Mouse (Mus musculus) adrenal gland, adult (tissue): ENCODE measurements around the gene Cer1.

ENCODE experiments used
- DNase-seq, 2 experiments: peaks; one replicate each; pipeline ENCODE4 v3.0.0; 2022 to 2023; ENCODE audit warnings: low spot score in 1 of 2; ENCODE audit not compliant: inconsistent age in 2 of 2

Gene Cer1

DNA sequence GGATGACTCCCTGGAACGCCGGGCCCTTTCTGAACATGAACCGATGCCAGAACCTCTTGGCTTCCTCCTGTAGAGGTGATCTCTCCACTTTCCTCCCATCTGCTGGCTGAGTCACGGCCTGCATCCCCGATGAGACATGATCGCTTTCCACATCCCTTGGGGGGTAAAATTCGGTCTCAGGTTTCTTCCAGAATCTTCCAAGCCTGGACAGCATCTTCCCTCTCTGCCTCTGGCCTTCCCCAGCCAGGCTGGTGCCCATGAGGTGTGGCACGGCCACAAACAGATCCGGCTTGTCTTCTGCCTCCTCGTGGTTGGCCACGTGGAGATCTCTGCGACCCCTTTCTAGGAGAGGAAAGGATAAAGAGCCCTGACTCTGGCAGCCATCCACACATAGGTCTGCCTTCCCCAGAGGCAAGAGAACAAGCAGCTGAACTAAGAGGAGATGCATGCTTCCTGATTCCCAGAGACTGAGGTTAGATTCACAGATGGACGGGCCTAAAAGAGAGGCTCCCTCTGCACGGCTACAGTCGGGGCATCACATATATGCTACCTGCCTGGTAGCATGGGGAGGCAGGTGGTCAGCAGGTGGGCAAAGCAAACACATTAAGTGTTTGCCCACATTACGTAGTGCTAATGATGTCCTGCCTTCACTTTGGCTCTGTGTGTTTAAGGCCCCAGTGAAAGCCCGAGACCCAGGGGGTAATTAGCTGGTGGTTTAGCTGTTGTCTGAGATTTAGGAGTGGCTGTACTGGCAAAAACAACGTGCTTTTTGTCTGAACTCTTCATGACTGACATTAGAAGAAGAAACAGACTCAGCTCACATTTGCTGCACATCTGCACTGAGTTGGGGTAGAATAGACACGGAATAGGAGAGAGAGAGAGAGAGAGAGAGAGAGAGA lies at the start of gene Cer1:
Gene Cer1, minus strand, starts transcription at position 513 of the 899 bp plus-strand sequence.
- DNase-seq: no peak

DNA sequence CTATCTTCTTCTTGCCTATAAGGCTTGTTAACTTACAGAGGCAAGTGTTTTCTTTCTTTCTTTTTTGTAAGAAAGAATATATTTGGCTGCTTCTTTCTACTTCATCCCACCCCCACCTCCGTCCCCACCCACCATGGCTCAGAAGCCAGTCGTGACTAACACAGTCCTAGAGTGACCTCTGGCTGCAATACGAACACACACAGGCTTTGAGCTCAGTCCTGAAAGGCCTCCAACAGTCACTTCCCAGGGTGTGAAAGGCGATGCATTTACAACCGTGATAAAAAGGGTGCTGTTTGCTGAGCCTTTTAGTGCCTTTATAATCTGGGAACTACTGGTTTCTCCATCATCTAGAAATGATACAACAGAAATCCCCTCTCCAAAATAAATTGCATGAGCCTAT lies 49.4 kb upstream of the Cer1 start:
- peak in 1 of 2 experiments; percentile 59 for DNase-seq

DNA sequence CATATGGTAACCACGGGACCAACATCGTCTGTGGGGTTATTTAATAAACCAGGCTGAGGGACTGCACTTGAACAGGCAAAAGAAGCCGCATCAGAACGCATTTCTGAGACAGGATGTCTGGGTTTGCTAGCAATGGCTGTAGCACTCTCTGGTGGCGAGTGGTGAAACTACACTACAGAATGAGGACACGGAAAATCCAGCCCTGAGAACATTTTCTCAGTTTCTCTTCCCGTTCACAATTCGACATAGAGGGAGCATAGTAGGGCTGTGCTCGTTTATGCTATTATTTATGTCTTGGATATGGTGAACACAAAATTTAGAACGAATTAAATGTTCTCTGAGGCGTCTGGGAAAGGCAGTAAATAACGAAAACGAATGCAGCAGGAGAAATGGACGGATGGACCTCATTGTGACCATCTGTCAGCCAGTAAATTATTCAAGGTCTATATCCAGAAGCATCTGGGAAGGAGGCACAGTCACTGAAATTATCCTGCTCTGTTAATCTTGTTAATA lies 48.8 kb upstream of the Cer1 start:
- peak; percentile 50 to 88 for DNase-seq

DNA sequence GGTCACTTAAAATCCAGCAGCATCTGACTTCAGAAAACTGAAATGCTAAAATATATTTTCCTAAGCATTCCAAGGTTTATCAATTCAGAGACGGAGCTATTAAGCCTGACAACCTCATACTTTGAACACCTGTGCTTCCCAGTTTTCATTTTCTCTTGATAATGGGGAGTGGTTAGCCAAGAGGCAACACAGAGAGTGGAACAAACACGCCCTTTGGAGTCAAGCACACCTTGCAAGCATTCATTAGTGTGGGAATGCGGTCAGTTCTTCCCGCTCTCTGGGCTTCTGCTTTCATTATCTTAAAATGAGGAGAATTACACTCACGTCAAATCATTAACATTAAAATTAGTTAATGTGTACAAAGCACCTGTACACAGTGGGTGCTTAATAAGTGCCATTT lies 45.1 kb upstream of the Cer1 start:
- no peak for DNase-seq

DNA sequence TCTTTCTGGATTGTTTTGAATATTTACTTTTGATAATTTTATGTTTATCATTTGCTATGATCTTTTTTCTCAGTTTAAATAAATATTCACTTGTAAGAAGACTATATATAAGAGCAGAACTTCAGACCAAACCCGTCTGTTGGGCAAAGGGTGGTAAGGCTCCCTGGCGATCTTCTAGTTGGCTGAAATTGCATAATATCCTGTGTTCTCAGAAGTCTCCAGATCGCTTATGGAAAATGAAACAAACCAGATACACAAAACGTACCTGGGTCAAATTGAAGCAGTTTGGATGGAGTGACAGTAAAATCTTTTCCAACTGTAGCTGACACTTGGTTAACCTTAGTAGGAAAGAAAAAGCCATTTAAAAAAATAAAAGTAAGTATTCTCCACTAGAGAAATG lies 37.0 kb upstream of the Cer1 start:
- DNase-seq: no peak

DNA sequence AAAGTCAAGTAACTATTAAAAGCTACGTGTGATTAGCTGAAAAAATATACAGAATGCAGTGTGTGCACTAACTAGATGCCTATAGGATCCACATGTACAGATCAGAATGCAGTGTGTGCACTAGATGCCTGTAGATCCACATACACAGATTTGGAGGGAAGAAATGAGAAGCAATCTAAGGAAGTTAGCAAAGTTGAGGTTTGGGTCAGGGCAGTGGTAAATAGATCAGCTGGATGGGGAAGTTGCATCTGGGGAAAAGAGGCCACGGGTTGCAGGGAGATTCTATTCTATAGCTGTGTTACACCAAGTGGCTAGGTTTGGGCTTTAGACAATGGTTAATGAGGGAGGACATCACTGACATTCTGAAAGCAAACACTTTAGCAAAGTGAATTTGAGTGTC lies 33.7 kb upstream of the Cer1 start:
- no peak for DNase-seq

DNA sequence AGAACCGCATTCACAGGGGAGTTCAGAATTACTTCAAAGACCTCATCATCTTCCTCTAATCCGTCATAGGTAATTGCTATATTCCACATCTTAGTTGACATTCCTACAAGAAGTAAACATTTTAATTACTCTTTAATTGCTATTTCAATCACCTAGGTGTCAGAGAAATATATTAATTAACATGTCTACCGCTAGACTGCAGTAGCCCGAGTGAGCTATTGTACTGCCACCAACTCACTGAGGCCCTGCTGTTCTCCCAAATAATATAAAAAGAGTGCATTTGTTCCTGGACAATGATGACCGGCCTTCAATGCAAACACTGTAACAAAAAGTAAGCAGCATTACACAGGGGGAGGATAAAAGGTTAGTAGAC lies 31.7 kb upstream of the Cer1 start:
- no peak for DNase-seq

DNA sequence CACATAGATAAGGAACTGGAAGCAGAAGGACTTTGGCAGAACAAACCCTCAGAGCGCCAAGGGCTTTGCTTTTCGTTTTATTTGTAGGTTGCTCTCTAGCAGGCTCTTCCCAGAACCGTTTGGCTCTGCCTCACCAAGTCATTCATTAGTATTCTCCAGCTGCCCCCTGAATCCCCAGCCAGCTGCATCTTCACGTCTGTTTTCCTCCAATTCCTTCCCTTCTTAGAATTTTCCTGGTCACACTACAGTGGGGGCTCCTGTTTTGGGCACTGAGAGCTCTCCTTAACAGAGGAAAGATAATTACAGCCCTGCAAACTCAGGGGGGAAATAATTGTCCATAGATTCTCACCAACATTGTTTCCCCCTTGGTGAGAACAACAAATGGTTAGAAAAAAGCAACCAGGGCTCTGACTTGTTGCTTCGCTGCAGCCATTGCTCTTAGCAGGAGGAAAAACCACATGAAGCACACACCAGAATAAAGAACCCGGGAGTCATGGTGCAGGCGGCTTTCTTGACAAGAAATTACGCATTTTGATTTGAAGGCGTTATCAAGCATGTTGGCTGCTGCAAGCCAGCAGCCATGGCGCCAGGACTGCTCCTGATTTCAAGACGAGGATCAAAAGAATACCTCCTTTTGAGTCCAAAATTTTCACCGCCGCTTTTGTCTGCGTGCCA lies 31.2 kb upstream of the Cer1 start:
- DNase-seq: no peak

DNA sequence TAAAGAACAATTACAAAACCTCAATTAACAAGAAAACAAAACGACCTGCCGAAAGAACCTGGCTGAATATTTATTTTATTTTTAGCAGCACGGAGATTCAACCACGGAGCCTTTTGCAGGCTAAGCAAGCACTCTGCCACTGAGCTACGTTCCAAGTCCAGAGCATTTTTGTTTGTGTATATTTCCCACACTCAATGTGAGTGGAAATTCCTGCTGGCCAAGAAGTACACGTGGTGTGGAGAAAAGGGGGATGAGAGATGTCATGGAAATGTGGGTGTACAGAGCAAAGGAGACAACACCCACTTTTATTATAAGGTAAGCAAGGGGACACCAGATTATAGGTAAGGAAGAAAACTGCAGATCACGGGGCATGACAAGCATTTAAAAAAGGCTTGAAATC lies 30.6 kb upstream of the Cer1 start:
- no peak for DNase-seq

DNA sequence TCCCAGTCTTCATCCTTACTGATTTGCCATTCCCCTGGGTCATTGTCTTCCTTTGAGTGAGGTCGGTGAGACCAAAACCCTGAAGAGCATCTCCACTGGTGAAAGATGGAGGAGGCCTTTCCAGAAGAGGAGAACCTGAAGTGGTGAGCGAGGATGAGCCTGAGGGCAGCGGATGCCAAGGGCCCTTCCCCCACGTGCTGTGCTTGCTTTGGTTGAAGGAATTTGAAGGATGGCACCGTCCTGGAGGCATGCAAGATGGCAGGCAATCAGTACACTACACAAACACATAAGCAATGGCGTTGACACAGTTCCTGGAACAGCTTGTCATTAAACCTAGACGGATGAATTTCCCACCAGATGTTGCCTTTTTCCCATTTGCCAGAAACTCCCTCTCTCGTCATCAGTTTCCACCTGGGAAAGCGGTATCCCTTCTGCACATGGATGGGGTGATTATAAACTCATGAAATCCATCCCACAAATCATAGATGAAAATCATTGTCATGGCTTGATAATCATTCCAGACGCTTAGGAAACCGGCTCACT lies 29.7 kb upstream of the Cer1 start:
- no peak for DNase-seq

DNA sequence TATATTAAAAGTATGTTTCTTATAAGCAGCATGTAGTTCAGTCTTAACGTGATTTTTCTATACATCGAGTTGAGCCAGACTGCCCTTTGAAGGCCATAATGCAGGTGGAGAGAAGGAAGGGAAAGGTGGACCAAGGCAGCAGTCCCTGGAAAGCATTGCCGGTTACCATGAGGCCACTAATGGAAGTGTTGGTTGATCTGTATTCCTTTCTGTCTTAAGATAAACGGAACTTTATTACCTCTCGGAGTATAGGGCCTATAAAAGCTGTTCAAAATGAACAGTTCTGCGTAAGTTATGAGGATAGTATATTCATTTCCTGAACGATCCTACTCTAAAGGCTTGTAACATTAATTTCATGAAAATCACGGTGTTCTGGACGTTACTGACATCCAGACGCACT lies 10.3 kb upstream of the Cer1 start:
- no peak for DNase-seq

DNA sequence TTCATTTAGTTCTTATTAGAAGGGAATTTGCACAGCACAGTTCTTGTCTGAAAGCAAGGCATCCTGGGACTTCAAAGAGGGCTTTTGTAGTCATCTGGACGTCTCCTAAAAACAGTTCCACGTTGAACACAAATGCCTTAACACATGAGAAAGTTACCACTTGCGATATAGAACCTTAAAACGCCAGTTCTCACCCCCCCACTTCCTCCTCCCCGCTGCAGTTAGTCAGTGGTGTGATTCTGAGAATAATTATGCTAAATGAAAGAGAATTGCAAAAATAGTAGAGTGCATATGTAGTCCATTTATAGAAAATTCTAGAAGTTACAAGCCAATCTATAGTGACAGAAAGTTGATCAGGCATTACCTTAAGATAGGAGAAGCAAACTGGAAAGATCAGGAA lies 7.3 kb upstream of the Cer1 start:
- DNase-seq: no peak

DNA sequence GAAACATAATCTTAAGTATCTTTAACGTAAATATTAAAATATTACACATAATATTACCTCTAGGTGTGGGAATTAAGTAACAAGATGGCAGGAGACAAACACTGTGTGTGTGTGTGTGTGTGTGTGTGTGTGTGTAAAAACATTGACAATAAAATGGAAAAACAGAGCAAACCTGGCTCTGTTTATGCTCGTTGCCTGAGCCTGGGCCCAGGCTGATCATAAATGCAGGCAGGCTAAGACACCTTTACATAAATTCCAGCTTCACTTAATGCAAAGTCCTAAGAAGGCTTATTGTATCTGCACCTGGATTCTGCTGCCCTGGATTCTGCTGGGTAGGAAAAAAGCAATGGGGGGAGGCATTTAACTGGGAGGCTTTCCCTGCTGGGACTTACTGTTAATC lies 6.6 kb upstream of the Cer1 start:
- DNase-seq: no peak

DNA sequence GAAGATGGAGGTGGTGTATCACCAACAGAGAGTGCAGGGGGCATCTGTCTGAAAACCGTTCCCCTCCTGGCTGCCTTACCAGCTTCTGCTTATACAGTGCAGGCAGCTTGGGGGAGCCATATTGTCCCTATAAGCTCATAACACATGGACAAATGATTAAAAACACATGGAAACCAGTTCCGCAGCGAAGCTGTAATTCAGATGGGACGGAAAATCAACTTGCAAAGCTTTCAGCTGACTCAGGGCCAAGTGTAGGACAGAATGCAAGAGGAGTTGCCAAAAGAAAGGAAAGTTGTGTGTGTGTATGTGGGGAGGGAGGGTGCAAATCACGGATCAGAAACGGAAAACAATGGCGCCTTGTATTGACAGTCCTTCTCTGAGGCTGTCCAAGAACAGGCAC lies 6.1 kb upstream of the Cer1 start:
- DNase-seq: no peak

DNA sequence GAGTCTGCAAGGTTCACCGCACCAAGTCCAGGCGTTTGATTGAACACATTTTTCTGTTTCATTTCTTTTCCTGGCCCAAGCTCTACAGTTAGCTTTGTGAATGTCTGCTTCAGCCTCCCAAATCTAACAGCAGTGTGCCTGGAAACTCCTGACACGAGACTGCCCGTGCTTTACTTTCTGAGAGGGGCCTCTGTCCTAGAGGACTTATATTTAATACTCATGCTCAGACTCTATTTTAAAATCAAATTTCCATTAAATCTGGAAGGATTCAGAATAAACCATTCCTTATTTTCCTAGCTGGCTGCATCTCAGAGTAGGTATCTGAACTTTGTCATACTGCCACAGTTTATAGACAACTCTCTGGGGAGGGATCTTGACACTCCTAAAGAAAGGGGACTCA lies 5.6 kb upstream of the Cer1 start:
- DNase-seq: no peak

DNA sequence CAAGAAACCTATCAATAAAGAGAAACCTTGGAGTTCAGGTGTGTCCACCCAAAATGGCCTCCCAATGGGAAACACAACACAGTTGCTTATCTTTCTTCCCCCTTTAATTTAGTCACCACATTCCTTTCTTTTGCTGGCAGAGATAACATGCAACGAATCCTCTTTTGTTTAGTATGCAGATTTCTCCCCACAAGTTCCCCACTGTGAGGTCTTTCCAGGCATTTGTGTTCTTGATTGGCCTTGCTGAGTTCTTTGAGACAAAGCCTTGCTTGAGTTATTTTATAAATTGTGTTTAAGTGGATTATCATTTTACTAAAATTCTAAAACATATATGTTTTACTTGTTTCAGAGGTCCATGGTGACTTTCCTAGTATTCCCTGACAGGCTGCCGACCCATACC lies 1.2 kb upstream of the Cer1 start:
- no peak for DNase-seq

DNA sequence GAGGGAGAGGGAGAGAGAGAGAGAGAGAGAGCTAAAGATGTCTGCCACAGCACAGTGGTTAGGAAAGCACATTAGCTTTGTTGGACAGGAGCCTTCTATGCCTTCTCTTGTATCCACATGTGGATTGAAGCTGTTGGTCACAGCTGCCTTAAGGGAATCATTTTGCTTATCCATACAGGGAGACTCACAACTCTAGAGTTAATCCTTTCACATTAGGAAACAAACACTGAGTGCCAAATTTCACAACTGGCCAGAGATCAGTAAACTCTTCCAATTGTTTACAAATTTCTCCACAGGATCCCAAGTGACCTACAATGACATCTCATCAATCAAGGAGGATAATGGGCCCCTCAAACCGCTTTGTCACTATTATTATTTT lies 576 bp upstream of the Cer1 start:
- no peak for DNase-seq

DNA sequence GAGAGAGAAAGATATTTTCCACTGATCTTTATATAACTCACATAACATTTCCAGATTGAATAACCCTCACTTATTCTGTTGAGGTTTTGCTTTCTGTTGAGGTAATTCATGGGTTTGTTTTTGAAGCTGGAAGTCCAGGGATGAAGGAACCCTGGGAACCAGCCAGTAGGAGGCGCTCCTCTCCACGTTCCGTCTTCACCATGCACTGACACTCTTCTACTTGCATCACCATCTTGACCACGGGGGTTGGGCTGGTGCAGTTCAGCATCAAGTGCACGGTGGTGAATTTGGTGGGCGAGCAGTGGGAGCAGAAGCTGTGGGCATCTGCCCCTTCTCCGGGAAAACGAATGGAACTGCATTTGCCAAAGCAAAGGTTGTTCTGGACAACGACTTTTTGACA lies 2.4 kb downstream of the Cer1 start:
- no peak for DNase-seq

DNA sequence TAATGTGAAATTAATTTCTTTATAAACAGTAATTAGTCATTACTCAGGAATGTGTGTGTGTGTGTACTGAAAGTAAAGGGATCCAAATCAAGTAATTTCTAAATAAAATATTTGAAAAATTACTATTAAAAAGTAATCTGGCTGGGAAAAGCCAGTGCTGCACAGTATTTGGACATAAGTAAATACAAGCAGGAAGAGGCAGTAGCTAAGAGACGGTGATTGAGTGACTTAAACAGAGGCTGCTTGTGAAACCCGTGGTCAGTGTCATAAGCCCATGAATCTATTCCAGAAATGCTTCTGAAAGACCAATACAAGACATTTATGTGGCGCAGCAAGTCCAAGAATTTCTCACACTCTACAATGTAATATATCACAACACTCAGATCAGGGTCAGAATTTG lies 3.6 kb downstream of the Cer1 start:
- no peak for DNase-seq

DNA sequence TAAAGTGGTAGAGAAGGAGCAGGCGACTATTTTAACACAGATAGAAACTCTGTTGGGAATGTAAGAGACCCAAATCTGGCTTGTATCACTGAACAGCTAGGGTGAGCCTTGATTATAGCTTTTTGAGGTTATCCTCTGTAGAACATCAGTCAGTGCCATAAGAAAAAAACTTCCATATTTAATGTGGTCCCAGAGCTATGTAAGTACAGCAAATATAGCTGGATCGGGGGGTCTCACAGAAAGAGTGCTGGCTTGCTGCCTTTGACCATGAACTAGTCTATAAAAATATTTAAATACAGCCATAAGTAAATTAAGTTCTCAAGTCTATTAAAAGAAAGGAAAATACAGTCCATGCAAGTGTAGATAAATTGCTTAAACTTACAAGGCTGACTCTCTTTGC lies 4.7 kb downstream of the Cer1 start:
- DNase-seq: no peak

DNA sequence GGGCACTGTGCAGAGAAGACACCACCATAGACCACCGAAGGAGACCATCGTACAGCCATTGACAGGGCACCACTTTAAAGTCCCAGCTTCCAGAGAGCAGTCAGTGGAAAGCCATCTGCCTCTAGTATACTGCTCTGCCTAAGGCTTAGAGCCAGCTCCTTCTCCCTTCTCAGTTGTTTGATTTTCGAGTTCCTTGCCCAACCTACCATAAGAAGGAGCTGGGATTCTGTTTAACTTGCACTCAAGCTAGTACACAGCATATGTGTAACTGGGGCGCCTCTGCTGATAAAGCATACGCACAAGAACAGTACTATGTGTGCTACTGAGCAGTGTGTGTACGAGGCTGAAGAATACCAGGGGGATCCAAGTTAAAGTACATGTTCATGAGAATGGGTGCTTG lies 5.8 kb downstream of the Cer1 start:
- no peak for DNase-seq

DNA sequence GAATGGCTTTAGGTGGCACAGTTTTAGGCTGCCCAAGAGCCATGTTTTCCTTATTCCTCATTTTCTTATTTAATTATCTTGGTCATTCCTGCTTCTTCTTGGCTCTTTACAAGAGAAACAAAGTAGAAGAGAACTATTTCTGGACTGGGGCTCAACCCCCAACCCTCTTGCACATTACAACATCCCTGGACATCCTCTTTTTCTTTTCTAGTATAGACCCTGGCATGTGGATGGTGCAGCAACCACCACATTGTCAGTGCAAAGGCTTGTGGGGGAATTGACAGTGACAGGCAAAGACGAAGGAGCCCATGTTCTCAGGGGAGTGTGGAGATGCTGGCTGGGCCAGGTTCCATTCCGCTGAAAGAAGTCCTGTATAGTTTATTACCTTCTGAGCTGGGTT lies 8.3 kb downstream of the Cer1 start:
- no peak for DNase-seq
